ENCODE assay signal across 10 mouse cellular contexts in genomic region chr6:128797185-128797905, GRCm38 (mm10). TPM values are rescaled to one million over a fixed set of nuclear protein-coding genes. Genes with fewer than 3 reads are reported as not detected.
DNase-seq lines count a peak whose midpoint lies in the region; ATAC-seq and TF ChIP-seq lines count a peak whose summit lies in the region.
"Had no signal": no experiment of that assay in that cellular context is flagged by ENCODE, and none has a peak within 500 bp of the region (broad histone marks: within the 10 kb centered on the region; RNA-seq: fewer than 3 reads in every experiment).

No protein-coding gene starts in this region.

- TF ChIP-seq CTCF in hindbrain, postnatal 0 days (IDR thresholded peaks at IDR 0.05; ENCODE audit: low read depth) = no peak

- no peak for ATAC-seq in kidney, embryonic 16.5 days (ENCODE audit: low FRiP score, low TSS enrichment)
- ATAC-seq in embryonic facial prominence, embryonic 12.5 days (ENCODE audit: insufficient number of reproducible peaks, insufficient read depth, low FRiP score, low TSS enrichment) = no peak
- ATAC-seq in hindbrain, postnatal 0 days = no peak
- no peak for ATAC-seq in neural tube, embryonic 12.5 days (ENCODE audit: low FRiP score, low read depth)

- 78% methylated on average over 12 of the region's 12 CpGs for WGBS in kidney, embryonic 16.5 days
- 75% methylated on average over 12 of the region's 12 CpGs for WGBS in embryonic facial prominence, embryonic 12.5 days
- WGBS in hindbrain, postnatal 0 days = 72% methylated on average over 12 of the region's 12 CpGs
- 80% methylated on average over 12 of the region's 12 CpGs for WGBS in neural tube, embryonic 12.5 days

- H3K27me3 ChIP-seq in kidney, embryonic 16.5 days (ENCODE audit: insufficient read depth, low read length) = no peaks in the 10 kb centered on the region
- no peaks in the 10 kb centered on the region for H3K27me3 ChIP-seq in embryonic facial prominence, embryonic 12.5 days
- H3K27me3 ChIP-seq in hindbrain, postnatal 0 days (ENCODE audit: insufficient read depth, low read length) = no peaks in the 10 kb centered on the region
- H3K27me3 ChIP-seq in neural tube, embryonic 12.5 days (replicated peaks) = no peaks in the 10 kb centered on the region

- DNase-seq in kidney, postnatal 10 days = no peak
- no peak for DNase-seq in hindbrain, postnatal 0 days (ENCODE audit: low spot score)
- DNase-seq in left cerebral cortex, adult 18-20 months (ENCODE audit: low spot score in 2 of 2) = no peak
- DNase-seq in adrenal gland, postnatal 4 days (ENCODE audit: low spot score in 2 of 2) = no peak
- DNase-seq in urinary bladder, postnatal 4 days (ENCODE audit: low spot score in 2 of 2) = no peak
- DNase-seq: adrenal gland, postnatal 36 days had no signal

- peak overlapping the region; percentile 48 for H3K9ac ChIP-seq in kidney, embryonic 16.5 days (replicated peaks; ENCODE audit: low read length)
- no peak overlapping the region for H3K9ac ChIP-seq in embryonic facial prominence, embryonic 12.5 days
- no peak overlapping the region for H3K9ac ChIP-seq in hindbrain, postnatal 0 days (replicated peaks; ENCODE audit: low read length)
- no peak overlapping the region for H3K9ac ChIP-seq in neural tube, embryonic 12.5 days

- H3K4me3 ChIP-seq in kidney, embryonic 16.5 days (ENCODE audit: low read length) = peak overlapping the region; percentile 67
- peak overlapping the region; percentile 61 for H3K4me3 ChIP-seq in embryonic facial prominence, embryonic 12.5 days
- peak overlapping the region; percentile 60 for H3K4me3 ChIP-seq in hindbrain, postnatal 0 days (ENCODE audit: low read length)
- no peak overlapping the region for H3K4me3 ChIP-seq in neural tube, embryonic 12.5 days

- H3K9me3 ChIP-seq in kidney, embryonic 16.5 days (ENCODE audit: low read length) = no peaks in the 10 kb centered on the region
- H3K9me3 ChIP-seq in embryonic facial prominence, embryonic 12.5 days = no peaks in the 10 kb centered on the region
- H3K9me3 ChIP-seq in hindbrain, postnatal 0 days (ENCODE audit: low read length) = no peaks in the 10 kb centered on the region
- no peaks in the 10 kb centered on the region for H3K9me3 ChIP-seq in neural tube, embryonic 12.5 days

- H3K4me1 ChIP-seq in kidney, embryonic 16.5 days (ENCODE audit: insufficient read depth, low read length) = peaks cover 20% of the 10 kb centered on the region
- no peaks in the 10 kb centered on the region for H3K4me1 ChIP-seq in embryonic facial prominence, embryonic 12.5 days
- H3K4me1 ChIP-seq in hindbrain, postnatal 0 days (ENCODE audit: insufficient read depth, low read length) = 0 out of 2 replicates have a peak, but pooled peaks cover 3% of the 10 kb centered on the region
- peaks cover 6% of the 10 kb centered on the region; the same call in 1 of the 2 replicates for H3K4me1 ChIP-seq in neural tube, embryonic 12.5 days

- H3K4me2 ChIP-seq in kidney, embryonic 16.5 days (replicated peaks; ENCODE audit: low read depth, low read length) = peak overlapping the region; percentile 60
- peak overlapping the region; percentile 58 for H3K4me2 ChIP-seq in embryonic facial prominence, embryonic 12.5 days (replicated peaks)
- H3K4me2 ChIP-seq in hindbrain, postnatal 0 days (ENCODE audit: low read depth, low read length) = peak overlapping the region; percentile 59
- H3K4me2 ChIP-seq in neural tube, embryonic 12.5 days (replicated peaks) = peak overlapping the region; percentile 56

- H3K27ac ChIP-seq in kidney, embryonic 16.5 days (ENCODE audit: low read length) = no peak overlapping the region
- H3K27ac ChIP-seq in embryonic facial prominence, embryonic 12.5 days = no peak overlapping the region
- H3K27ac ChIP-seq in hindbrain, postnatal 0 days = peak overlapping the region; percentile 58
- H3K27ac ChIP-seq in neural tube, embryonic 12.5 days = no peak overlapping the region

- H3K36me3 ChIP-seq in kidney, embryonic 16.5 days (ENCODE audit: insufficient read depth, low read length) = no peaks in the 10 kb centered on the region
- H3K36me3 ChIP-seq in embryonic facial prominence, embryonic 12.5 days = no peaks in the 10 kb centered on the region
- no peaks in the 10 kb centered on the region for H3K36me3 ChIP-seq in hindbrain, postnatal 0 days (ENCODE audit: insufficient read depth, low read length)
- H3K36me3 ChIP-seq in neural tube, embryonic 12.5 days = no peaks in the 10 kb centered on the region

RNA-seq across cellular contexts. Expression of gene Klrb1c, which starts 8.3 kb away (rescaled TPM):
- 0.06 and 0.30 TPM in 2 replicates for polyA plus RNA-seq in kidney, embryonic 16.5 days (2015; fragmentation: Nextera tagmentation; extraction: Ambion mirVana)
- not detected in 2 replicates for polyA plus RNA-seq in embryonic facial prominence, embryonic 12.5 days (2016; fragmentation: Nextera tagmentation; extraction: Ambion mirVana)
- total RNA-seq in hindbrain, postnatal 0 days (2014; rRNA removed) = 0.10 TPM in 1 of 2 replicates, not detected in the other
- 0.13 and 0.14 TPM in 2 replicates for polyA plus RNA-seq in hindbrain, postnatal 0 days (2015; fragmentation: Nextera tagmentation; extraction: Ambion mirVana)
- 0.11 TPM in 1 of 2 replicates, not detected in the other for polyA plus RNA-seq in neural tube, embryonic 12.5 days (2016; fragmentation: Nextera tagmentation; extraction: Ambion mirVana)
- not detected for total RNA-seq in left cerebral cortex, adult 18-20 months (2021)
- total RNA-seq in adrenal gland, postnatal 4 days (2021) = under 1 TPM; 0.11 to 0.25 TPM
- total RNA-seq: gastrocnemius, postnatal 25 days had no signal

RNA-seq across cellular contexts. Expression of gene Gm44511, which starts 28.8 kb away (rescaled TPM):
- not detected in 2 replicates for polyA plus RNA-seq in kidney, embryonic 16.5 days (2015; fragmentation: Nextera tagmentation; extraction: Ambion mirVana)
- not detected in 2 replicates for polyA plus RNA-seq in embryonic facial prominence, embryonic 12.5 days (2016; fragmentation: Nextera tagmentation; extraction: Ambion mirVana)
- total RNA-seq in hindbrain, postnatal 0 days (2014; rRNA removed) = not detected in 2 replicates
- not detected in 2 replicates for polyA plus RNA-seq in hindbrain, postnatal 0 days (2015; fragmentation: Nextera tagmentation; extraction: Ambion mirVana)
- polyA plus RNA-seq in neural tube, embryonic 12.5 days (2016; fragmentation: Nextera tagmentation; extraction: Ambion mirVana) = not detected in 2 replicates
- total RNA-seq in left cerebral cortex, adult 18-20 months (2021) = not detected
- not detected for total RNA-seq in adrenal gland, postnatal 4 days (2021)
- total RNA-seq: adrenal gland, postnatal 36 days; gastrocnemius, postnatal 25 days had no signal

RNA-seq across cellular contexts. Expression of gene Klrb1b, which starts 28.8 kb away (rescaled TPM):
- 0.36 TPM in 1 of 2 replicates, not detected in the other for polyA plus RNA-seq in kidney, embryonic 16.5 days (2015; fragmentation: Nextera tagmentation; extraction: Ambion mirVana)
- not detected in 2 replicates for polyA plus RNA-seq in embryonic facial prominence, embryonic 12.5 days (2016; fragmentation: Nextera tagmentation; extraction: Ambion mirVana)
- total RNA-seq in hindbrain, postnatal 0 days (2014; rRNA removed) = not detected in 2 replicates
- polyA plus RNA-seq in hindbrain, postnatal 0 days (2015; fragmentation: Nextera tagmentation; extraction: Ambion mirVana) = not detected in 2 replicates
- polyA plus RNA-seq in neural tube, embryonic 12.5 days (2016; fragmentation: Nextera tagmentation; extraction: Ambion mirVana) = not detected in 2 replicates
- not detected for total RNA-seq in left cerebral cortex, adult 18-20 months (2021)
- total RNA-seq in adrenal gland, postnatal 4 days (2021) = under 1 TPM in 1 of 2 experiments, not detected in 1; 0.79 TPM
- total RNA-seq: gastrocnemius, postnatal 25 days had no signal
